Mouse (Mus musculus) CH12.LX (cell line): ENCODE data around the gene Ufd1.

Experiments used
- CTCF ChIP-seq, 2 experiments: IDR thresholded peaks in 1 of 2; conservative IDR thresholded peaks in 1 of 2; 2 replicates each; pipeline ENCODE4 v1.5.1; 2011 to 2012; ENCODE audit warnings: low read depth in 2 of 2, low read length in 2 of 2, improper control_type of control experiment in 1 of 2, inconsistent platforms in 1 of 2, mild to moderate bottlenecking in 1 of 2, moderate library complexity in 1 of 2
- IRF4 ChIP-seq: IDR thresholded peaks from 2 replicates; pipeline ENCODE4 v1.6.1; 2014; ENCODE audit warnings: low read depth, mild to moderate bottlenecking, inconsistent platforms, low read length, improper control_type of control experiment
- RAD21 ChIP-seq: IDR thresholded peaks from 2 replicates; pipeline ENCODE4 v1.6.1; 2011; ENCODE audit warnings: low read depth, mild to moderate bottlenecking, low read length, improper control_type of control experiment, moderate library complexity
- USF1 ChIP-seq: IDR thresholded peaks from 2 replicates; pipeline ENCODE4 v1.6.1; 2014; ENCODE audit warnings: low read depth, mild to moderate bottlenecking, inconsistent platforms, low read length, improper control_type of control experiment

DNA sequence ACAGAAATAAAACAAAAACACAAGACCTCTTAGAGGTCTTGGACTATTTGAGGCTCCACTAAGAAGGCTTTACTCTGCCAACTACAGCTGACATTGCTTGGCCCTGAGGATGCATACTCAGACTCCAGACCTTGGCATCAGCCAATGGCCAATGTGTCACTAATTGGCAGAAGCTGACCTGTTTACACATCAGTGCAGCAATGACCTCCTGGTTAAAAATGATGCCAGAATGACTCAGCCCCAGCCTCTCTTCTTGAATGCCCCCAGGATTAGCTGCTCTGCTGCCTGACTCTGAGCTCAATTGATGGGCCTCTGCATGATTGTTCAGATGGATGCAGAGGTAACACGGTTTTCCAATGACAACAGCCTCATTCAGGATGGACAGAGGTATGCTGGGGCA, 48.6 kb downstream of the Ufd1 start:
- TF ChIP-seq CTCF (conservative IDR thresholded peaks at IDR 0.05 in 1 of 2, IDR thresholded peaks at IDR 0.05 in 1 of 2; ENCODE audit: low read depth in 2 of 2, low read length in 2 of 2) (no peak), IRF4 (no peak), RAD21 (no peak), USF1 (no peak)
